Mouse (Mus musculus) forebrain, embryonic 11.5 days (tissue): Measurements from ENCODE around the gene Fam102a. TPM values are rescaled to one million over a fixed set of nuclear protein-coding genes. Genes with fewer than 3 reads are reported as not detected.

Experiments
- ATAC-seq: fragments of 200-750 bp; cut with Nextera tagmentation; replicated peaks from 2 replicates; pipeline ENCODE4 v1.8.0; 2017; ENCODE audit warnings: moderate TSS enrichment; ENCODE audit not compliant: low FRiP score
- DNase-seq: peaks from one replicate; pipeline ENCODE4 v3.0.0-alpha.2; 2017; ENCODE audit warnings: low spot score
- H3K27ac ChIP-seq: fragments of 300-500 bp; sonication (generic); 2 replicates; pipeline ENCODE4 v1.5.1; 2014; ENCODE audit warnings: low read depth, low read length
- H3K27me3 ChIP-seq: fragments of 300-500 bp; sonication (generic); 2 replicates; pipeline ENCODE4 v1.6.1; 2014; ENCODE audit warnings: mild to moderate bottlenecking, low read length, mixed read lengths; ENCODE audit not compliant: control insufficient read depth, insufficient read depth
- H3K36me3 ChIP-seq: fragments of 300-500 bp; sonication (generic); 2 replicates; pipeline ENCODE4 v1.6.1; 2014; ENCODE audit warnings: mild to moderate bottlenecking, low read length, moderate library complexity, mixed read lengths; ENCODE audit not compliant: control insufficient read depth, insufficient read depth
- H3K4me1 ChIP-seq: fragments of 300-500 bp; sonication (generic); replicated peaks from 2 replicates; pipeline ENCODE4 v1.6.1; 2014; ENCODE audit warnings: low read length, mixed read lengths; ENCODE audit not compliant: control insufficient read depth, insufficient read depth
- H3K4me2 ChIP-seq: fragments of 300-500 bp; sonication (generic); 2 replicates; pipeline ENCODE4 v1.6.1; 2014; ENCODE audit warnings: low read depth, mild to moderate bottlenecking, low read length, moderate library complexity, mixed read lengths; ENCODE audit not compliant: severe bottlenecking
- H3K4me3 ChIP-seq: fragments of 300-500 bp; sonication (generic); 2 replicates; pipeline ENCODE4 v1.5.1; 2014; ENCODE audit warnings: low read depth, low read length
- H3K9ac ChIP-seq: fragments of 300-500 bp; sonication (generic); 2 replicates; pipeline ENCODE4 v1.6.1; 2014; ENCODE audit warnings: low read length
- H3K9me3 ChIP-seq: fragments of 300-500 bp; sonication (generic); 2 replicates; pipeline ENCODE4 v1.6.1; 2016; ENCODE audit warnings: low read length, mixed read lengths; ENCODE audit not compliant: control insufficient read depth
- WGBS: fragments of 180-500 bp; shearing (Covaris S2); extraction: QIAGEN DNeasy Blood & Tissue Kit; methylation state at CpG from one replicate; pipeline ENCODE4 v1.1.7; 2014; 5-methylcytosine and 5-hydroxymethylcytosine counted together
- polyA plus RNA-seq: library from polyadenylated mRNA; unstranded; fragments of >200 nt; fragmentation: Nextera tagmentation; extraction: Ambion mirVana; gene quantifications from 2 replicates; pipeline ENCODE4 v1.2.1, GENCODE M21; 2014

Fam102a gene
- polyA plus RNA-seq, 1 experiment from 2014 or later: 10.6 TPM

- Histone ChIP-seq H3K4me1 (no peaks in the 10 kb centered on the region; the same call in 1 of the 2 replicates), H3K9ac (peak overlapping the region; percentile 49), H3K4me2 (peak overlapping the region; percentile 88), H3K9me3 (no peaks in the 10 kb centered on the region), H3K27me3 (peaks cover 11% of the 10 kb centered on the region), H3K36me3 (no peaks in the 10 kb centered on the region), H3K27ac (no peak overlapping the region), H3K4me3 (peak overlapping the region; percentile 35)
- no peak for ATAC-seq
- peak; percentile 74 for DNase-seq
- 2% methylated on average over 26 of the region's 26 CpGs for WGBS
Measured at GRCm38 (mm10) chr2:32574901-32575585, 39.9 kb downstream of the Fam102a start.

- H3K4me2 ChIP-seq: peak within 1 kb of the TSS; percentile 88
- H3K9ac ChIP-seq: peak within 1 kb of the TSS; percentile 49
- no peak within 1 kb of the TSS for H3K27ac ChIP-seq
- peak; percentile 84 for DNase-seq
- H3K27me3 ChIP-seq: peaks cover 12% of the 10 kb centered on the region
- H3K4me1 ChIP-seq: no peaks in the 10 kb centered on the region; the same call in 1 of the 2 replicates
- H3K36me3 ChIP-seq: no peaks in the 10 kb centered on the region
- peak; percentile 71; the same call in 1 of the 2 replicates for ATAC-seq
- H3K9me3 ChIP-seq: no peaks in the 10 kb centered on the region
- H3K4me3 ChIP-seq: peak within 1 kb of the TSS; percentile 35
- 3% methylated on average over 28 of the region's 28 CpGs for WGBS
Measured at GRCm38 (mm10) chr2:32575586-32576160, 40.5 kb downstream of the Fam102a start, which contains the start of gene 9430097D07Rik. Gene 9430097D07Rik (minus strand): TSS chr2:32575684.

GRCm38 (mm10) chr2:32576532-32576931 is 41.4 kb downstream of the Fam102a start:
- no peaks in the 10 kb centered on the region; the same call in 1 of the 2 replicates for H3K4me1 ChIP-seq
- no peak overlapping the region for H3K9ac ChIP-seq
- peaks cover 12% of the 10 kb centered on the region for H3K27me3 ChIP-seq
- H3K4me2 ChIP-seq: no peak overlapping the region
- 87% methylated on average over 9 of the region's 9 CpGs for WGBS
- DNase-seq (no peak), ATAC-seq (no peak)
- no peaks in the 10 kb centered on the region for H3K9me3 ChIP-seq
- no peaks in the 10 kb centered on the region for H3K36me3 ChIP-seq
- H3K27ac ChIP-seq: no peak overlapping the region
- H3K4me3 ChIP-seq: no peak overlapping the region

- Histone ChIP-seq H3K36me3 (no peaks in the 10 kb centered on the region), H3K9me3 (no peaks in the 10 kb centered on the region), H3K27ac (no peak overlapping the region), H3K4me3 (no peak overlapping the region), H3K9ac (no peak overlapping the region), H3K4me1 (no peaks in the 10 kb centered on the region; the same call in 1 of the 2 replicates), H3K27me3 (peaks cover 12% of the 10 kb centered on the region), H3K4me2 (no peak overlapping the region)
- DNase-seq (no peak), ATAC-seq (no peak)
- WGBS: 40% methylated on average over 23 of the region's 30 CpGs
Measured at GRCm38 (mm10) chr2:32578146-32579046, 43.3 kb downstream of the Fam102a start.

GRCm38 (mm10) chr2:32581450-32582095 is 46.4 kb downstream of the Fam102a start:
- no peaks in the 10 kb centered on the region; the same call in 1 of the 2 replicates for H3K4me1 ChIP-seq
- H3K27ac ChIP-seq: no peak overlapping the region
- H3K9ac ChIP-seq: no peak overlapping the region
- DNase-seq (no peak), ATAC-seq (no peak)
- H3K9me3 ChIP-seq: no peaks in the 10 kb centered on the region
- peaks cover 12% of the 10 kb centered on the region for H3K27me3 ChIP-seq
- peak overlapping the region; percentile 16; the same call in 1 of the 2 replicates for H3K4me2 ChIP-seq
- WGBS: 36% methylated on average over 19 of the region's 19 CpGs
- peak overlapping the region; percentile 1; the same call in 1 of the 2 replicates for H3K4me3 ChIP-seq
- H3K36me3 ChIP-seq: no peaks in the 10 kb centered on the region

- peak; percentile 85 for DNase-seq
- Histone ChIP-seq H3K4me1 (peaks cover 8% of the 10 kb centered on the region), H3K9ac (0 out of 2 replicates have a peak overlapping the region, but pooled peaks have one; percentile 9), H3K27ac (no peak overlapping the region), H3K4me3 (peak overlapping the region; percentile 15; the same call in 1 of the 2 replicates), H3K9me3 (no peaks in the 10 kb centered on the region), H3K27me3 (peaks cover 7% of the 10 kb centered on the region; the same call in 1 of the 2 replicates), H3K4me2 (peak overlapping the region; percentile 45), H3K36me3 (no peaks in the 10 kb centered on the region)
- WGBS: 15% methylated on average over 37 of the region's 37 CpGs
- ATAC-seq: peak; percentile 67
Measured at GRCm38 (mm10) chr2:32582830-32583799, 48.0 kb downstream of the Fam102a start.

GRCm38 (mm10) chr2:32585149-32585714 is 50.1 kb downstream of the Fam102a start:
- Histone ChIP-seq H3K4me1 (peaks cover 9% of the 10 kb centered on the region), H3K9ac (no peak overlapping the region), H3K4me2 (no peak overlapping the region), H3K27me3 (no peaks in the 10 kb centered on the region; the same call in 1 of the 2 replicates), H3K36me3 (no peaks in the 10 kb centered on the region), H3K9me3 (no peaks in the 10 kb centered on the region), H3K4me3 (no peak overlapping the region), H3K27ac (no peak overlapping the region)
- ATAC-seq (no peak), DNase-seq (no peak)
- WGBS: 85% methylated on average over 7 of the region's 7 CpGs
